Mouse (Mus musculus): ENCODE results near the gene Taf1a. TPM values are rescaled to one million over a fixed set of nuclear protein-coding genes. Genes with fewer than 3 reads are reported as not detected.
A peak's percentile ranks its signal among the peaks of the same experiment; 100 is the strongest.

Gene Taf1a
- total RNA-seq, 2 experiments from 2014 or later, result 15.9 to 16.6 TPM

- DNase-seq (ENCODE audit: low spot score in 2 of 2), result no peak
These were observed 14.6 kb downstream of the Taf1a start for GRCm38 (mm10) chr1:183403396-183403795.

- no peak for DNase-seq (ENCODE audit: low spot score in 2 of 2)
These were observed 25.4 kb downstream of the Taf1a start for GRCm38 (mm10) chr1:183414081-183414727.

- no peak for DNase-seq (ENCODE audit: low spot score in 2 of 2)
These were observed 29.1 kb downstream of the Taf1a start, which contains the start of gene Hhipl2 for GRCm38 (mm10) chr1:183417873-183418272. Hhipl2 (plus strand) TSS chr1:183418215.

- DNase-seq (ENCODE audit: low spot score in 2 of 2), result no peak
These were observed 31.0 kb downstream of the Taf1a start for GRCm38 (mm10) chr1:183419741-183420140.

GRCm38 (mm10) chr1:183420296-183420695 is 31.5 kb downstream of the Taf1a start:
- no peak for DNase-seq (ENCODE audit: low spot score in 2 of 2)

- no peak for DNase-seq (ENCODE audit: low spot score in 2 of 2)
These were observed 35.3 kb downstream of the Taf1a start for GRCm38 (mm10) chr1:183424100-183424499.

- no peak for DNase-seq (ENCODE audit: low spot score in 2 of 2)
These were observed 46.1 kb downstream of the Taf1a start for GRCm38 (mm10) chr1:183434918-183435317.

- peak; percentile 76 for DNase-seq (ENCODE audit: low spot score in 2 of 2)
These were observed 50.3 kb downstream of the Taf1a start for GRCm38 (mm10) chr1:183439036-183439435.

- DNase-seq (ENCODE audit: low spot score in 2 of 2), result peak; percentile 38 to 56
These were observed 53.4 kb downstream of the Taf1a start for GRCm38 (mm10) chr1:183442015-183442774.

- no peak for DNase-seq (ENCODE audit: low spot score in 2 of 2)
These were observed 64.3 kb downstream of the Taf1a start for GRCm38 (mm10) chr1:183453066-183453465.

Other genes starting within 250 kb of the Taf1a start
- gene Disp1, start 167.5 kb upstream of the Taf1a start, total RNA-seq (2021), result 10 to 100 TPM; 18.7 to 21.7 TPM
- 10 to 100 TPM; 56.9 to 57.2 TPM for gene Aida, start 92.4 kb upstream of the Taf1a start, total RNA-seq (2021)
- 10 to 100 TPM; 57.6 to 66.0 TPM for gene Brox, start 91.7 kb upstream of the Taf1a start, total RNA-seq (2021)
- 100 to 1,000 TPM; 168 to 179 TPM for gene Mia3, start 19.4 kb upstream of the Taf1a start, total RNA-seq (2021)
- under 1 TPM in 1 of 2 experiments, not detected in 1; 0.73 TPM for gene Hhipl2, start 29.2 kb downstream of the Taf1a start, total RNA-seq (2021)

Measured in adrenal gland, postnatal 4 days (tissue).